Mouse (Mus musculus) embryonic facial prominence, embryonic 11.5 days (tissue): Measurements from ENCODE around the gene Tor3a. TPM values are rescaled to one million over a fixed set of nuclear protein-coding genes. Genes with fewer than 3 reads are reported as not detected.

Source experiments
- ATAC-seq: fragments of 200-750 bp; cut with Nextera tagmentation; replicated peaks from 2 replicates; pipeline ENCODE4 v1.8.0; 2017; ENCODE audit warnings: low read depth; ENCODE audit not compliant: insufficient number of reproducible peaks, low FRiP score, low TSS enrichment
- DNase-seq: peaks from one replicate; pipeline ENCODE4 v3.0.0-alpha.2; 2015; ENCODE audit warnings: low spot score
- H3K27ac ChIP-seq: fragments of 300-500 bp; sonication (generic); replicated peaks from 2 replicates; pipeline ENCODE4 v1.5.1; 2014; ENCODE audit warnings: mild to moderate bottlenecking, low read depth, low read length, control low read depth
- H3K27me3 ChIP-seq: fragments of 300-500 bp; sonication (generic); 2 replicates; pipeline ENCODE4 v1.6.1; 2014; ENCODE audit warnings: mild to moderate bottlenecking, low read length, moderate library complexity, mixed read lengths; ENCODE audit not compliant: control insufficient read depth, insufficient read depth
- H3K36me3 ChIP-seq: fragments of 300-500 bp; sonication (generic); replicated peaks from 2 replicates; pipeline ENCODE4 v1.6.1; 2014; ENCODE audit warnings: low read depth, mild to moderate bottlenecking, low read length, moderate library complexity, mixed read lengths; ENCODE audit not compliant: control insufficient read depth, insufficient read depth
- H3K4me1 ChIP-seq: fragments of 300-500 bp; sonication (generic); 2 replicates; pipeline ENCODE4 v1.6.1; 2014; ENCODE audit warnings: low read length, mixed read lengths; ENCODE audit not compliant: control insufficient read depth, insufficient read depth
- H3K4me2 ChIP-seq: fragments of 300-500 bp; sonication (generic); 2 replicates; pipeline ENCODE4 v1.6.1; 2014; ENCODE audit warnings: low read depth, mild to moderate bottlenecking, control low read depth, low read length, moderate library complexity
- H3K4me3 ChIP-seq: fragments of 300-500 bp; sonication (generic); 2 replicates; pipeline ENCODE4 v1.5.1; 2014; ENCODE audit warnings: low read depth, low read length, control low read depth
- H3K9ac ChIP-seq: fragments of 300-500 bp; sonication (generic); replicated peaks from 2 replicates; pipeline ENCODE4 v1.6.1; 2014; ENCODE audit warnings: mild to moderate bottlenecking, control low read depth, low read length
- H3K9me3 ChIP-seq: fragments of 300-500 bp; sonication (generic); replicated peaks from 2 replicates; pipeline ENCODE4 v1.6.1; 2016; ENCODE audit warnings: mild to moderate bottlenecking, low read length, inconsistent platforms, mixed read lengths; ENCODE audit not compliant: control insufficient read depth
- WGBS: fragments of 180-500 bp; shearing (Covaris S2); extraction: QIAGEN DNeasy Blood & Tissue Kit; methylation state at CpG from one replicate; pipeline ENCODE4 v1.1.7; 2014; 5-methylcytosine and 5-hydroxymethylcytosine counted together
- polyA plus RNA-seq: library from polyadenylated mRNA; unstranded; fragments of >200 nt; fragmentation: Nextera tagmentation; extraction: Ambion mirVana; gene quantifications from 2 replicates; pipeline ENCODE4 v1.2.1, GENCODE M21; 2014

The Tor3a gene
- polyA plus RNA-seq, 1 experiment from 2014 or later: 3.3 TPM

DNA sequence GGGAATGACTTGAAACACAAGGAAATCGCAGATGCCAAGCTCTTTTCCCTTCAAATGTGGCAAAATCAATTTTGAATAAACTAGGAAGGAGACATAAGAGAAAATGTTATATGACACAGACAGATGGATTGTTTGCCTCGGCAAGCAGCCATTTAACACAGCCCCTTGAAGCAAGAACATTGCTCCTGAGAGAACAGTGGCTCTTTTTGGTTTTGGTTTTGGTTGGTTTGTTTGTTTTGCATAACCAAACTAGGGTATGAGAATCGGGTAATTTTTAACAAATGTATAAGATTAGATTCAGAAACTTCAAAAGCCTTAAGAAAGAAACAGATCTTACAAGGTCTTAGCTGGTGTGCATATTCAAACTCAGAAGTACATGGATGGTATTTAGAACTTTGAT is 53.2 kb downstream of the Tor3a start:
- no peak for DNase-seq
- no peak overlapping the region for H3K4me2 ChIP-seq
- no peaks in the 10 kb centered on the region for H3K9me3 ChIP-seq
- H3K9ac ChIP-seq: no peak overlapping the region
- no peak overlapping the region for H3K27ac ChIP-seq
- H3K4me3 ChIP-seq: no peak overlapping the region
- 81% methylated on average over 3 of the region's 3 CpGs for WGBS
- H3K4me1 ChIP-seq: no peaks in the 10 kb centered on the region
- no peak for ATAC-seq
- 0 out of 2 replicates have a peak, but pooled peaks cover 2% of the 10 kb centered on the region for H3K36me3 ChIP-seq
- H3K27me3 ChIP-seq: no peaks in the 10 kb centered on the region

DNA sequence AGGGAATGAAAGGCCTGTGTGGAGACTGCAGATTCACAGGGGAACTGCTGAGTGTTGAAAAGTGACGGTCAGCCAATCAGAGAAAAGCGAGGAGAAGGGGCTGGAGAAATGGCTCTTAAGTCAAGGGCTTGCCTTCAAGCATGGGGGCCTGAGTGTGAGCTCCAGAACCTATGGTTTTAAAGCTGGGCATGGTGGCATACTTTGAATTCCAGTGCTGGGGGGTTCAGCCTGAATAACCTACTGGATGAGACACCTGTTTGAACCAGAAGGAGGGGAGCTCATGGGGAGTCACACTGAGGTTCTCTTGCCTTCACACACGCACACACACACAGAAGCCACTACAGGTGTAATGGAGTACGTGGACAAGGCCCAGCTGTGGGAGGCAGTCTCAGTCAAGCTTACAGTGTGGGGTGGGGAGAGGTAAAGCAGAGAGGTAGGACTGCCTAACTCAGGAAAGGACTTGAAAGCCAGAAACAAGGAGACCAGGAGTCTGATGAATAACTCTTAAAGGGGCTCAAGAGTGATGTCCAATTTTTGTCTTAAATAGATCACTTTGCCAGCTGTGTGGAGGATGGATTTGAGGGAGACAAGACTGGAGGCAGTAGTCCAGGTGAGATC is 53.8 kb downstream of the Tor3a start:
- no peak overlapping the region for H3K9ac ChIP-seq
- 0 out of 2 replicates have a peak, but pooled peaks cover 2% of the 10 kb centered on the region for H3K36me3 ChIP-seq
- H3K27me3 ChIP-seq: no peaks in the 10 kb centered on the region
- ATAC-seq (no peak), DNase-seq (no peak)
- no peak overlapping the region for H3K4me2 ChIP-seq
- H3K9me3 ChIP-seq: no peaks in the 10 kb centered on the region
- no peaks in the 10 kb centered on the region; the same call in 1 of the 2 replicates for H3K4me1 ChIP-seq
- no peak overlapping the region for H3K27ac ChIP-seq
- no peak overlapping the region for H3K4me3 ChIP-seq
- WGBS: 76% methylated on average over 4 of the region's 4 CpGs

DNA sequence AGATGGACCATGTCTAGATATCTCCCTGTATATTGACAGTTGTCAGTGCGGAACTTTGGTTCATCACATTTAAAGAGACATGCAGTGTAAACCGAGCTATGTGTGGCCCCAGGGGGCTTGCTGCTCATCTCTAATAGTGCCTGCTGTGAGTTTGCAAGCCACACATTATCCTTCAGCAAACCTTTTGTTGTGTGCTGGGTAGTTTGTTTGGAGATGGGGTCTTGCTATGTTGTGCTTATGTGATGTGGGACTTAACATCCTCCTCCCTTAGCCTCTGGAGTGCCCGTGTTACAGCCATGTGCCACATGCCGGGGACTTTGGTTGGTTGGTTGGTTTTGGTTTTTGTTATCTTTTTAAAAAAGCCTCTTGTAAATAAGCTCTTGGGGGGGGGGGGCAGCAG is 56.3 kb downstream of the Tor3a start:
- Histone ChIP-seq H3K36me3 (peaks cover 2% of the 10 kb centered on the region; the same call in 1 of the 2 replicates), H3K4me3 (no peak overlapping the region), H3K4me1 (no peaks in the 10 kb centered on the region; the same call in 1 of the 2 replicates), H3K27ac (no peak overlapping the region), H3K27me3 (no peaks in the 10 kb centered on the region), H3K9ac (no peak overlapping the region), H3K4me2 (no peak overlapping the region), H3K9me3 (no peaks in the 10 kb centered on the region)
- DNase-seq: no peak
- ATAC-seq: no peak
- WGBS: 56% methylated on average over 4 of the region's 4 CpGs

DNA sequence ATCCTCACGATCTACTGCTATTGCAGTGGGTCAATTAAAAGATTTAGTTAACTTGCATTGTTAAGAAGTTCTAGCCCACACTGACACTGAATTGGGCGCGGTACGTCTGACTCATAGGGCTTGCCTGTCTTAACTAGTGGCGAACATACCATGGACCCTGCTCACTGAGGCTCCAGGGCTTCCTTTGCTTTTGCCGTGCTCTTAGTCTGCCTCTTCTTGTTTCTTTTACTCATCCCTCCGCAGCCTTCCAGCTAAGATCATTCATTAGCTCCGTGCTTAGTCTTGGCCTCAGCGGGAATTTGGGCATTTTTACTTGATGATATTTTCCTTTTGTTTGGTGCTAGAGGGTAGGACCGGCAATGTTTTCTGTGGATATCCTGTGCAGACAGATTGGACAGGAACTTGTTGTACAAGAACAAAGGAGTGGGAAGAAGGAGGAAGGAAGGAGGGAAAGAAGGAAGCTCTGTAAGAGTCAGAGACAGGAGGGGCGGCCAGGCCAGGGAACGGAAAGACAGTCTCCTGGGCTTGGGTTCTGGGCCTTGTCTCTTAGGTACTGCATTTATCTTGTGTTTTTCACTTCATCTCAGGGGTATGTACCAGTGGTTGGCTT is 57.1 kb downstream of the Tor3a start:
- no peak overlapping the region for H3K4me2 ChIP-seq
- H3K4me3 ChIP-seq: no peak overlapping the region
- no peaks in the 10 kb centered on the region for H3K9me3 ChIP-seq
- H3K27me3 ChIP-seq: no peaks in the 10 kb centered on the region
- no peak for ATAC-seq
- 33% methylated on average over 12 of the region's 12 CpGs for WGBS
- no peaks in the 10 kb centered on the region; the same call in 1 of the 2 replicates for H3K4me1 ChIP-seq
- no peaks in the 10 kb centered on the region; the same call in 1 of the 2 replicates for H3K36me3 ChIP-seq
- H3K9ac ChIP-seq: no peak overlapping the region
- H3K27ac ChIP-seq: no peak overlapping the region
- no peak for DNase-seq

DNA sequence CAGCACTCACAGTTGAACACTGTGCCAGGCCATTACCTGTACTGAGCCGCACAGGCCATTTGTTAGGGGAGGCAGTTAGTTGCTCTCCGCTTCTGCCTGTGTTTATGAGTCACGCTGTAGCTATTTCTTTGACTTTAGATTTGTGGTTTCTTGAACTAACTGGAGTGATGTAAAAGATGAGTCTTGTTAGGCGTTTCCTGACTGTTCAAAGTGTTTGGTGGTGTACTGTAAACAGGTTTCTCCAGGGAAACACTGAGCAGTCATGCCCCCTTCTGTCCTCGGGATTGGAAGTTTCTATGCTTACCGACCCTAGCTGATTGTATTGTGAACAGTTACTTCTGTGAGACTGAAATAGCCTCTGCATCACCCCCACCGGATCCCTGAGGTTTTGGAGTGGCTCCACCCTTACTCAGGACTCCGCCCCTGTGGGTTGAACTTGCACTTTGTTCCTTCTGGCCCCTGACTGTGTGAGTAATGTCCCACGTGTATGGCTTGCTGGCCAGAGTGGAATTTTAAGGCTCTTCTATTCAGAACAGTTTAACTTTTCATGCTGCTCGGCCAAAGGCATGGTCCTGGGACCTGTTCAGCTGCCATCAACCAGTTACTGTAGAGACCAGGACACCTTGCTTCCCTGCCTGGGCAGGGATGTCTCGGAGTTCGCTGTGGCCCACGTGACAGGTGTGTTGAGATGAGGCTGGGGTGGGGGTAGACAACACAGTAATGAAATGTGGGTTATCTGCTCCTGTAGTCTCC is 58.6 kb downstream of the Tor3a start:
- Histone ChIP-seq H3K9me3 (no peaks in the 10 kb centered on the region), H3K4me1 (no peaks in the 10 kb centered on the region; the same call in 1 of the 2 replicates), H3K9ac (0 out of 2 replicates have a peak overlapping the region, but pooled peaks have one; percentile 18), H3K4me2 (peak overlapping the region; percentile 16), H3K27me3 (no peaks in the 10 kb centered on the region), H3K4me3 (no peak overlapping the region), H3K36me3 (no peaks in the 10 kb centered on the region; the same call in 1 of the 2 replicates), H3K27ac (no peak overlapping the region)
- DNase-seq: peak; percentile 47
- 29% methylated on average over 13 of the region's 13 CpGs for WGBS
- ATAC-seq: peak; percentile 40; the same call in 1 of the 2 replicates

DNA sequence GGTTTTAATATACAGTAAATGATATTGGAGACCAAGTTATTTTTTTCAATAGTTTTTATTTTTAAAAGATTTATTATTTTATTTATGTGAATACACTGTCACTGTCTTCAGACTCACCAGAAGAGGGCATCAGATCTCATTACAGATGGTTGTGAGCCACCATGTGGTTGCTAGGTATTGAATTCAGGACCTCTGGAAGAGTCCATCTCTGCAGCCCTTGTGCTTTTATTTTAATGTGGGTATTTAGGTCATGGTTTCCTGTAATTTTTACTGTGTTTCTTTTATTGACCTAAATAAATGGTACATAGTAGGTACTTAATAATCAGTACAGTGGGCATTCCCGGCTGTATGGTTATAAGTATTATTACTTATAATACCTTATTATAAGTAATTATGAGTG is 59.4 kb downstream of the Tor3a start:
- DNase-seq (no peak), ATAC-seq (no peak)
- no peak overlapping the region for H3K9ac ChIP-seq
- no peak overlapping the region for H3K27ac ChIP-seq
- 84% methylated on average over 1 of the region's 1 CpGs for WGBS
- H3K9me3 ChIP-seq: no peaks in the 10 kb centered on the region
- no peaks in the 10 kb centered on the region; the same call in 1 of the 2 replicates for H3K36me3 ChIP-seq
- no peak overlapping the region for H3K4me2 ChIP-seq
- no peaks in the 10 kb centered on the region for H3K27me3 ChIP-seq
- no peaks in the 10 kb centered on the region; the same call in 1 of the 2 replicates for H3K4me1 ChIP-seq
- no peak overlapping the region for H3K4me3 ChIP-seq

DNA sequence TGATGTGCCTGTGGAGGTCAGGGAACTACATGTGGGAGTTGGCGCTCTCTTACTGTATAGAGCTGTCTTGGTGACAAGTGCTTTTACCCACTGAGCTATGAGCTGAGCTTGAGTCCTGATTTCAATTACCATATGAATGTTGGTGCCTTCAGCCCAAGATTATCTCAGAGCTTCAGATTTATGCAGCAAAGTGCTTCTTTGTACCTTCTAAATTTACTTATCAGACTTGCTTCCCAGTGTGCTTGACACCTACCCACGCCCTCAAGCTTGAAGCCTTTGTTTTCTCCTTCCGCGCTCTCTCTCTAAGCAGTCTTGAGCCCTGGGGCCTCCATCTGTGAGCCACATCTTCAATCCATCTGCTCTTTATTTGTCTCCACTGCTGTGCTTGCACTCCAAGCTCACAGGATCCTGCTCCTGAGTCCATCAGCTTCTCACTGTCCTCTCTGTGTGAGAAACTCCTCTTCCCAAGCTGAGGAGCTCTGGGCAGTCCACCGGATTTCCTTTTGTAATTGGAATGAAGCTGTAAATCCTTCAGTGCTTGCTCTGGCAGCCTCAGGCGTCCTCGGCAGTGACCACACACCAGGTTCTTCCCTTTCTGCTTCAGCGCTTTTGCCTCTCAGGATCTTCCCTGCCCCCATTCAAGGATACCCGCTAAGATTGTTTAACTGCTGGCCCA is 60.2 kb downstream of the Tor3a start:
- 12% methylated on average over 9 of the region's 9 CpGs for WGBS
- H3K27me3 ChIP-seq: no peaks in the 10 kb centered on the region
- 0 out of 2 replicates have a peak, but pooled peaks have one; percentile 48 for ATAC-seq
- no peak overlapping the region for H3K4me2 ChIP-seq
- H3K36me3 ChIP-seq: no peaks in the 10 kb centered on the region; the same call in 1 of the 2 replicates
- H3K27ac ChIP-seq: 0 out of 2 replicates have a peak overlapping the region, but pooled peaks have one; percentile 3
- DNase-seq: peak; percentile 54
- H3K9ac ChIP-seq: no peak overlapping the region
- H3K9me3 ChIP-seq: no peaks in the 10 kb centered on the region
- no peak overlapping the region for H3K4me3 ChIP-seq
- H3K4me1 ChIP-seq: no peaks in the 10 kb centered on the region; the same call in 1 of the 2 replicates
